Mouse (Mus musculus) layer of hippocampus, postnatal 36 days (tissue): ENCODE data around the gene Armcx4. TPM values are rescaled to one million over a fixed set of nuclear protein-coding genes. Genes with fewer than 3 reads are reported as not detected.
"Not testable (repeated sequence)": the region's sequence is repeated elsewhere in the genome, so short reads cannot be mapped to it uniquely, and the experiment has no call there.

Source experiments
- DNase-seq, 2 experiments: peaks; one replicate each; pipeline ENCODE4 v3.0.0; 2022
- total RNA-seq, 2 experiments: library from RNA; stranded (reverse); gene quantifications; 2 replicates each; pipeline ENCODE4 v1.2.3; 2021

Armcx4 gene
- 10 to 100 TPM; 34.0 to 35.0 TPM for total RNA-seq

GRCm38 (mm10) chrX:134686267-134686666 is at the start of gene Armcx4:
Armcx4 (plus strand) TSS chrX:134686519.
- DNase-seq: peak; percentile 63 to 66

DNA sequence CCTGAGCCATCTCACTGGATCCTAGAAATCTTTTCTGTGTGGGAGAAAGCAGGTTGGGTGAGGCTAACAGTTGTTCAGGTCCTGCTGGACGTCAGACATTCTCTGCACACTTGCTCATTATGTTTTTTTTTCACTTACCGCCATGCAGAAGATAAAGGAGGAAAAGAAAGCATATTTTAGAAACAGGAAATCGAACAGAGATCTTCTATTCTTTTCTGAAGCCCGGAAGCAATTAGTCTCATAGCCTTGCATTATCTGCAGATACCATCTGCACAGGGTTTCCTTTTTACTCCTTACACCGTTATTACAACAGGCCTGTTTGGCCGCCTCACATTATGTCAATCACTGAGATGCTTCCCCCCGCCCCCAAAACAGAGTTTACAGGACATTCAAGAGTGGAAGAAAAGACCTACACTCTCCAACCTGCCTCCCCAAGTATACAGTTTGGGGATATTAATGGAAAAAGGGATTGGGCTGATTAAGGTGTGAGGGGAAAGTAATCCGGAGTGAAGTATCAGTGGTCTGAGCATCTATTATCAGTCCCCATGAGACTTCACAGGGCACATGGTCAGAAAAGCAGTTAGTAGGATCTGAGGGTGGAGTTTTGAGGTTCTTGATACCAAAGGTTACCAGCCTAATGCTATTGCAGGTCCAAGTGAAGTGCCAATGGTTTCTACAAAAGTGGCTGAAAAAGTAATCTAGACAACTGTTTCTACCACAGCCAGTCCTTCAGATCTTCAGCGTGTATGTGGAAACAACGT is 45.1 kb upstream of the Armcx4 start:
- no peak for DNase-seq

GRCm38 (mm10) chrX:134646338-134646737 is 40.0 kb upstream of the Armcx4 start:
- DNase-seq: no peak

DNA sequence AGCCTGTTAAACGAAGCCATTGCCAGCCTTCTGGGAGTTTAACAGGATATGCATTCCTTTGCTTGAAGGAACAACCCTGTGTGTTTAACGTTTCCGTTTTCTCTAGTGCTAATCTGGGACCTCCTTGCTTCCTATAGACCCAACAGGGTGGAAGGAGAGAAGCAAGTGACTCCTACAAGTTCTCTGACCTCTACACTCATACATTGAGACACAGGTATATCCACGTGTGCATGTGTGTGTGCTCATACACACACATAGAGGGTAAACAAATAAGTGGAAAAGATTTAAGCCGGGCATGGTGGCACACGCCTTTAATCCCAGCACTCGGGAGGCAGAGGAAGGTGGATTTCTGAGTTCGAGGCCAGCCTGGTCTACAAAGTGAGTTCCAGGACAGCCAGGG is 38.9 kb upstream of the Armcx4 start:
- DNase-seq: no peak

DNA sequence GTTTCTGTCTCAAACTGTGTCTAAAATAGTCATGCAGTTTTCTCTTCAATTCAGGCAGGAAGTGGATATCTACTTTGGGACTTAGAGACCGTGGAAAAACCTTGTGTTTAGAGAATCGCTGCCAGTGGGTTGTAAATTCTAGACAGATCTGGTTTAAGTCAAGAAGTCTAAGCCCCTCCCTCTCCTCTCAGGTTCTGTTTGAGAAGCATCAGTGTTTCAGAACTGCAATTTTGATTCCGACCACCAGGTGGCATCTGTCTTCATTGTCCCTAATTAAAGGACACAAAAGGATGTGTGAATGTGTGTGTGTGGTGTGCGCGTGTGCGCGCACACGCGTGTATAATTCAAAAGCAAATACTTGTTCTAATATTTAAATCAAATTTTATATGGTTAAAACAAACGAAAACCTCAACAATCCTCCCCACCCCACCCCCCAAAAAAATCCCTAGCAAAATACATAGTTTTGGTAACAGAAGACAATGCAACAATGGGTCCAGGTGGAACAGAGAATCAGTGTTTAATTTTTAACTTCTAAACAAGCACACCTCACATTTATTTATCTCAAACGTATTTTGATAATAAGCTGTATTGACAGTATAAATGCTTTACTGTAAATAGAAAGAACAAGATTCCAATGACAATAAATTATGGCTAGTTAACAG is 38.2 kb upstream of the Armcx4 start:
- DNase-seq: peak; percentile 25 to 54

- no peak for DNase-seq
Observed at GRCm38 (mm10) chrX:134652061-134652460, 34.3 kb upstream of the Armcx4 start.

DNA sequence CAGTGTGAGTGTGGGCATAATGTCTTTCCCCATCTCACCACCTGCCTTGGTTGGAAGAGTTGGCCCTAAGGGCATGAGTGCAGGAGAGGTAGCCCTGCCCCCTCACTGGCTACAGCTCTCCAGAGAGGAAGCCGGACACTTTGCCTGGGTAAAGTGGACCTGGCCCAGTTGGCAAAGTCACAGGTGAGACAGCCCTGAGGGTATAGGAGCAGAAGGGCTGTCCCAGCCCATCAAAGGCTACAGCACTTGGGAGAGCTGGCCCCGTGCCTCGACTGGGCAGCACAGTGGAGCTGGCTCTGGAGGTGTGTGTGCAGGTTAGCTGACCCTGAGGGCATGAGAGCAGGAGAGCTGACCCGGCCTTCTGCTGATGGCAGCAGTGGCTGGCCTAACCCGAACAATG is 24.7 kb upstream of the Armcx4 start:
- DNase-seq: no peak

DNA sequence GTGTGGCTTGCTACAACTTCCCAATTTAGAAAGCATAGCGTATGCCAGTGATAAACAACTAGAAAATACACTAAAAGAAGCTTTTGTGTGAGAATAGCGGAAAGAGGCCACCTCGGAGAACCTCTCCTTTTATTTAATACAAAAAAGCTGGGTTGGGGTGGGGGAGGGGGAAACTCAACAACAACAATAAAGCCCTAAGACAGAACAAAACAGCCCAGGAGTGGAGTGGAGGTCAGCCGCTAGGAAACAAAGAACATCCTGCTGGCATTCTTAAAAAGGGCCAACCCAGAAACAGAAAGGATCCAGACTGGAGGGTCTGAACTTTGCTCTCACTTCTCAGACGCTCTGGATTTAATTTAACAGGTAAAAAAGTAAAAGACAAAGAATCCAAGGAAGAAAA is 11.3 kb upstream of the Armcx4 start:
- no peak for DNase-seq

DNA sequence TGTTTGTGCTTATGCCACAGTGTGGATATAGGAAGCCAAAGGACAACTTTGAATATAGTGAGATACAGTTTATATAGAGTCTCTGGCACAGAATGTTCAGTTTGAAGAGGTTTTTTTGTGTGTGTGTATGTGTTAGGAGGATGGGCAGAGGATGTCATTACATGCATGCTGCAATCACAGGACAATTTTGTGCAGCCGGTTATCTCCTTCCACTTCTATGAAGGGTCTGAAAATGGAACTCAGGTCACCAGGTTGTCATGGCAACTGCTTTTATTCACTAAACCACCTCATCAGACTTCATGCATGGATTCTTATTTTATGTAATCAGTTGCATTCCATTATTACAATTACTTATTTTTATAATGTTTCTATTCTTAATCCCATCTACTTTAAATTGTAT is 10.4 kb upstream of the Armcx4 start:
- DNase-seq: no peak

- DNase-seq: no peak
Observed at GRCm38 (mm10) chrX:134684936-134685335, 1.4 kb upstream of the Armcx4 start.

DNA sequence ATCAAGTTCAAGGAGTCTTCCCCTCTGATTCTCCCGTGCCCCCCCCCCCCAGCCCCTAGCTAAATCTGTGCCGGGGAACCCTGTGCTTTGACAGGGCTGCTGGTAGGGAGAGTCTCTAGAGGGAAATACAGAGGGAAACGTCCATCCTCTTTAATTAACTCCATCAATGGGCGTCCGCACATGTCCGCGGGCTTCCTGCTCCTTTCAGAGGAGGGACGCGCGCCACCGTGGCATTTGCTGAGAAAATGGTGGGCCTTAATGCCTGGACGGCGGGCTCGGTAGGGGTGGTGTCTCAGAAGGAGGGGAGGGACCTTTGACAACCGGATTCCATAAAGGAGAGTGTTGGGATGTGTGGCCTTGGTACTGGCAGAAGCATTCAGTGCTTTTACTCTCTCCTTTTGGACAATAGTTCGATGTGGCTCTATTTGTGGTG is 436 bp downstream of the Armcx4 start:
- DNase-seq: peak; percentile 19 to 22

DNA sequence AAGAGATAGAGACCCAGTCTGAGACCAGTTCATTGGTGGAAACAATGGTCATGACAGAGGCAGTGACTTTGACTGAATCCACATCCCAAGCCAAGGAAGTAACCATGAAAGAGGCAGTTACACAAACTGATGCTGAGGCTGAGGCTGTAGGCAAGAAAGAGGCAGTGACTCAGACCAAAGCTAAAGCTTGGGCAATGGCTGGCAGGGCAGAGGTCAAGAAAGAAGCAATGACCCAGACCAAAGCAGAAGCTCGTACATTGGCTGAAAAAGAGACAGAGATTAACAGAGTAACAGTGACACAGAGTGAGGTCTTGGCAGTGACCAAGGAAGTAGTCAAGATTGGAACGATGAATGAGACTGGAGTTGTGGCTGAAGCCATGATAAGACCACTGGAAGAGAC is 3.4 kb downstream of the Armcx4 start:
- no peak for DNase-seq

GRCm38 (mm10) chrX:134690871-134691539 is 4.7 kb downstream of the Armcx4 start:
- DNase-seq: no peak

DNA sequence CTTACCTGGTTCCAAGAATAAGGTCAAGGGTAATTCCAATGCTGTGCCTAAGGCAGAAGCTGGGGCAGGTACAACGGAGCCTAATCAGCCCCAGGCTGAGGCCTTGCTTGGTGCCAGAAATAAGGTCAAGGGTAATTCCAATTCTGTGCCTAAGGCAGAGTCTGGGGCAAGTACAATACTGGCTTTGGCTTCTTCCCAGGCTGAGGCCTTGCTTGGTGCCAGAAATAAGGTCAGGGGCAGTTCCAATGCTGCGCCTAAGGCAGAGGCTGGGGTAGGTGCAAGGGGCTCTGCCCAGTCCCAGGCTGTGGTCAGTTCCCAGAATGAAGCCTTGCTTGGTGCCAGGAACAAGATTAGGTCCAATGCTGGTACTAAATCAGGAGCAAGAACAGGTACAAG is 5.2 kb downstream of the Armcx4 start:
- no peak for DNase-seq

- no peak for DNase-seq
Observed at GRCm38 (mm10) chrX:134716863-134717262, 30.5 kb downstream of the Armcx4 start.

- DNase-seq: peak; percentile 51 to 70
Observed at GRCm38 (mm10) chrX:134717752-134718308, 31.5 kb downstream of the Armcx4 start, which contains the start of gene Armcx1. Armcx1 (plus strand) TSS chrX:134717963.

- peak; percentile 45 to 56 for DNase-seq
Observed at GRCm38 (mm10) chrX:134718524-134718923, 32.2 kb downstream of the Armcx4 start.

- not testable (repeated sequence) for DNase-seq
Observed at GRCm38 (mm10) chrX:134723762-134724161, 37.4 kb downstream of the Armcx4 start.

GRCm38 (mm10) chrX:134729778-134730177 is 43.5 kb downstream of the Armcx4 start:
- no peak for DNase-seq

GRCm38 (mm10) chrX:134737796-134738195 is 51.5 kb downstream of the Armcx4 start:
- DNase-seq: no peak

GRCm38 (mm10) chrX:134739160-134739559 is 52.8 kb downstream of the Armcx4 start:
- no peak for DNase-seq

GRCm38 (mm10) chrX:134741862-134742261 is 55.5 kb downstream of the Armcx4 start:
- DNase-seq: no peak
